Mouse (Mus musculus) brown adipose tissue, adult 24 weeks (tissue): Measurements from ENCODE around the gene Srl. TPM values are rescaled to one million over a fixed set of nuclear protein-coding genes. Genes with fewer than 3 reads are reported as not detected.
"Not testable (repeated sequence)": the region's sequence is repeated elsewhere in the genome, so short reads cannot be mapped to it uniquely, and the experiment has no call there.

Experiments
- H3K27ac ChIP-seq: fragments of 200-500 bp; replicated peaks from 2 replicates; pipeline ENCODE4 v1.5.1; 2012; ENCODE audit warnings: low read depth, mild to moderate bottlenecking, low read length
- H3K4me1 ChIP-seq: fragments of 200-500 bp; 2 replicates; pipeline ENCODE4 v1.6.1; 2012; ENCODE audit warnings: low read length, mixed read lengths; ENCODE audit not compliant: control insufficient read depth, insufficient read depth, insufficient read length
- H3K4me3 ChIP-seq: fragments of 200-500 bp; 2 replicates; pipeline ENCODE4 v1.5.1; 2012; ENCODE audit warnings: low read depth, mild to moderate bottlenecking, low read length, moderate library complexity; ENCODE audit not compliant: insufficient read depth
- polyA plus RNA-seq: library from polyadenylated mRNA; stranded (reverse); fragments of >200 nt; gene quantifications from 2 replicates; pipeline ENCODE4 v1.2.4, GENCODE M21; 2012; ENCODE audit not compliant: missing spikeins, insufficient read depth, insufficient read length

The Srl gene
- polyA plus RNA-seq, 1 experiment = 26.8 TPM

- Histone ChIP-seq H3K27ac (no peak overlapping the region), H3K4me3 (no peak overlapping the region)
These were observed 689 bp upstream of the Srl start for GRCm38 (mm10) chr16:4542236-4542774.

GRCm38 (mm10) chr16:4541033-4541432 lies 583 bp downstream of the Srl start:
- Histone ChIP-seq H3K4me1 (peaks cover 7% of the 10 kb centered on the region; the same call in 1 of the 2 replicates), H3K27ac (no peak overlapping the region), H3K4me3 (peak overlapping the region; percentile 65)

More at GRCm38 (mm10) chr16:4542236-4542774, 689 bp upstream of the Srl start:
- peaks cover 7% of the 10 kb centered on the region; the same call in 1 of the 2 replicates for H3K4me1 ChIP-seq

GRCm38 (mm10) chr16:4540064-4540775 lies 1.4 kb downstream of the Srl start:
- no peak overlapping the region for H3K4me3 ChIP-seq
- no peak overlapping the region for H3K27ac ChIP-seq
- peaks cover 7% of the 10 kb centered on the region; the same call in 1 of the 2 replicates for H3K4me1 ChIP-seq

- Histone ChIP-seq H3K4me1 (peaks cover 7% of the 10 kb centered on the region; the same call in 1 of the 2 replicates), H3K27ac (no peak overlapping the region; the same call in 1 of the 2 replicates), H3K4me3 (no peak overlapping the region)
These were observed 2.1 kb downstream of the Srl start for GRCm38 (mm10) chr16:4539521-4539920.

GRCm38 (mm10) chr16:4537616-4538358 lies 3.8 kb downstream of the Srl start:
- Histone ChIP-seq H3K4me1 (peaks cover 7% of the 10 kb centered on the region; the same call in 1 of the 2 replicates), H3K4me3 (no peak overlapping the region), H3K27ac (no peak overlapping the region)

GRCm38 (mm10) chr16:4527373-4527772 lies 14.2 kb downstream of the Srl start:
- H3K27ac ChIP-seq = not testable (repeated sequence)

GRCm38 (mm10) chr16:4523313-4524004 lies 18.2 kb downstream of the Srl start:
- H3K4me1 ChIP-seq = peaks cover 5% of the 10 kb centered on the region
- no peak overlapping the region for H3K4me3 ChIP-seq
- H3K27ac ChIP-seq = no peak overlapping the region

More at GRCm38 (mm10) chr16:4527373-4527772, 14.2 kb downstream of the Srl start:
- not testable (repeated sequence) for H3K4me1 ChIP-seq, H3K4me3 ChIP-seq

GRCm38 (mm10) chr16:4522879-4523278 lies 18.7 kb downstream of the Srl start:
- H3K4me3 ChIP-seq = no peak overlapping the region; the same call in 1 of the 2 replicates
- peaks cover 5% of the 10 kb centered on the region for H3K4me1 ChIP-seq
- H3K27ac ChIP-seq = no peak overlapping the region

GRCm38 (mm10) chr16:4521735-4522530 lies 19.7 kb downstream of the Srl start:
- peak overlapping the region; percentile 84 for H3K27ac ChIP-seq
- H3K4me1 ChIP-seq = peaks cover 5% of the 10 kb centered on the region
- no peak overlapping the region for H3K4me3 ChIP-seq

- no peak overlapping the region; the same call in 1 of the 2 replicates for H3K4me3 ChIP-seq
- peaks cover 5% of the 10 kb centered on the region for H3K4me1 ChIP-seq
- peak overlapping the region; percentile 84 for H3K27ac ChIP-seq
These were observed 20.4 kb downstream of the Srl start for GRCm38 (mm10) chr16:4521074-4521667.

- peaks cover 5% of the 10 kb centered on the region for H3K4me1 ChIP-seq
- no peak overlapping the region; the same call in 1 of the 2 replicates for H3K4me3 ChIP-seq
- H3K27ac ChIP-seq = peak overlapping the region; percentile 84; the same call in 1 of the 2 replicates
These were observed 20.9 kb downstream of the Srl start for GRCm38 (mm10) chr16:4520673-4521072.

GRCm38 (mm10) chr16:4519825-4520224 lies 21.8 kb downstream of the Srl start:
- Histone ChIP-seq H3K27ac (no peak overlapping the region), H3K4me1 (peaks cover 5% of the 10 kb centered on the region), H3K4me3 (no peak overlapping the region)

GRCm38 (mm10) chr16:4519157-4519556 lies 22.5 kb downstream of the Srl start:
- H3K4me3 ChIP-seq = no peak overlapping the region
- H3K27ac ChIP-seq = no peak overlapping the region
- H3K4me1 ChIP-seq = peaks cover 5% of the 10 kb centered on the region

- no peak overlapping the region for H3K4me3 ChIP-seq
- H3K27ac ChIP-seq = no peak overlapping the region
- peaks cover 5% of the 10 kb centered on the region for H3K4me1 ChIP-seq
These were observed 23.7 kb downstream of the Srl start for GRCm38 (mm10) chr16:4517906-4518305.
